Mouse (Mus musculus) kidney, postnatal 0 days (tissue): Measurements from ENCODE around the gene Nccrp1. TPM values are rescaled to one million over a fixed set of nuclear protein-coding genes. Genes with fewer than 3 reads are reported as not detected.

Source experiments
- ATAC-seq: fragments of 200-750 bp; cut with Nextera tagmentation; replicated peaks from 2 replicates; pipeline ENCODE4 v1.8.0; 2017; ENCODE audit warnings: low read depth, moderate number of reproducible peaks, moderate TSS enrichment, moderate library complexity; ENCODE audit not compliant: low FRiP score
- DNase-seq: peaks from one replicate; pipeline ENCODE4 v3.0.0-alpha.2; 2016; ENCODE audit warnings: low spot score
- H3K27ac ChIP-seq: fragments of 300-500 bp; sonication (generic); 2 replicates; pipeline ENCODE4 v1.5.1; 2014; ENCODE audit warnings: mild to moderate bottlenecking
- H3K27me3 ChIP-seq: fragments of 300-500 bp; sonication (generic); 2 replicates; pipeline ENCODE4 v1.6.1; 2014; ENCODE audit warnings: low read length, mixed read lengths; ENCODE audit not compliant: insufficient read depth
- H3K36me3 ChIP-seq: fragments of 300-500 bp; sonication (generic); 2 replicates; pipeline ENCODE4 v1.6.1; 2014; ENCODE audit warnings: low read length, mixed read lengths; ENCODE audit not compliant: insufficient read depth
- H3K4me1 ChIP-seq: fragments of 300-500 bp; sonication (generic); replicated peaks from 2 replicates; pipeline ENCODE4 v1.6.1; 2014; ENCODE audit warnings: antibody characterized with exemption, low read length, mixed read lengths; ENCODE audit not compliant: insufficient read depth
- H3K4me2 ChIP-seq: fragments of 300-500 bp; sonication (generic); 2 replicates; pipeline ENCODE4 v1.6.1; 2014; ENCODE audit warnings: mild to moderate bottlenecking, low read length, moderate library complexity, mixed read lengths
- H3K4me3 ChIP-seq: fragments of 300-500 bp; sonication (generic); replicated peaks from 2 replicates; pipeline ENCODE4 v1.5.1; 2014; ENCODE audit warnings: low read depth, low read length
- H3K9ac ChIP-seq: fragments of 300-500 bp; sonication (generic); 2 replicates; pipeline ENCODE4 v1.6.1; 2014; ENCODE audit warnings: low read depth, low read length
- H3K9me3 ChIP-seq: fragments of 300-500 bp; sonication (generic); replicated peaks from 2 replicates; pipeline ENCODE4 v1.6.1; 2016; ENCODE audit warnings: low read length, inconsistent platforms, mixed read lengths
- CTCF ChIP-seq: IDR thresholded peaks from 2 replicates; pipeline ENCODE4 v1.5.1; 2016; ENCODE audit warnings: antibody characterized with exemption, low read depth, mild to moderate bottlenecking, moderate library complexity
- WGBS: fragments of 180-500 bp; shearing (Covaris S2); extraction: QIAGEN DNeasy Blood & Tissue Kit; methylation state at CpG from one replicate; pipeline ENCODE4 v1.1.7; 2014; 5-methylcytosine and 5-hydroxymethylcytosine counted together
- polyA plus RNA-seq: library from polyadenylated mRNA; unstranded; fragments of >200 nt; fragmentation: Nextera tagmentation; extraction: Ambion mirVana; gene quantifications from 2 replicates; pipeline ENCODE4 v1.2.1, GENCODE M21; 2015

Gene Nccrp1
- polyA plus RNA-seq, 1 experiment from 2014 or later = 7.3 TPM

GRCm38 (mm10) chr7:28579826-28580225 lies 32.8 kb upstream of the Nccrp1 start:
- no peak for DNase-seq

GRCm38 (mm10) chr7:28578543-28579053 lies 31.5 kb upstream of the Nccrp1 start:
- Histone ChIP-seq H3K36me3 (no peaks in the 10 kb centered on the region), H3K27ac (peak overlapping the region; percentile 97), H3K4me2 (no peak overlapping the region), H3K4me3 (no peak overlapping the region), H3K9me3 (no peaks in the 10 kb centered on the region), H3K9ac (no peak overlapping the region), H3K4me1 (peaks cover 64% of the 10 kb centered on the region), H3K27me3 (no peaks in the 10 kb centered on the region)
- WGBS = 58% methylated on average over 5 of the region's 5 CpGs
- ATAC-seq = no peak
- DNase-seq = no peak
- no peak for TF ChIP-seq CTCF

More at GRCm38 (mm10) chr7:28579826-28580225, 32.8 kb upstream of the Nccrp1 start:
- no peaks in the 10 kb centered on the region for H3K27me3 ChIP-seq
- peaks cover 70% of the 10 kb centered on the region for H3K4me1 ChIP-seq
- WGBS = 56% methylated on average over 5 of the region's 5 CpGs
- H3K4me2 ChIP-seq = no peak overlapping the region
- H3K9ac ChIP-seq = no peak overlapping the region
- H3K36me3 ChIP-seq = no peaks in the 10 kb centered on the region
- TF ChIP-seq CTCF = no peak
- no peak for ATAC-seq
- no peak overlapping the region for H3K4me3 ChIP-seq
- H3K9me3 ChIP-seq = no peaks in the 10 kb centered on the region
- peak overlapping the region; percentile 97 for H3K27ac ChIP-seq

GRCm38 (mm10) chr7:28577826-28578542 lies 30.9 kb upstream of the Nccrp1 start:
- peaks cover 63% of the 10 kb centered on the region for H3K4me1 ChIP-seq
- H3K27ac ChIP-seq = peak overlapping the region; percentile 97
- H3K4me3 ChIP-seq = no peak overlapping the region
- ATAC-seq (peak; percentile 84), DNase-seq (peak; percentile 52)
- no peaks in the 10 kb centered on the region for H3K36me3 ChIP-seq
- no peaks in the 10 kb centered on the region for H3K27me3 ChIP-seq
- peak overlapping the region; percentile 13 for H3K4me2 ChIP-seq
- 51% methylated on average over 9 of the region's 9 CpGs for WGBS
- H3K9me3 ChIP-seq = no peaks in the 10 kb centered on the region
- peak overlapping the region; percentile 42; the same call in 1 of the 2 replicates for H3K9ac ChIP-seq
- TF ChIP-seq CTCF = no peak

GRCm38 (mm10) chr7:28576271-28576914 lies 29.3 kb upstream of the Nccrp1 start:
- Histone ChIP-seq H3K4me3 (no peak overlapping the region), H3K4me2 (peak overlapping the region; percentile 23; the same call in 1 of the 2 replicates), H3K36me3 (no peaks in the 10 kb centered on the region), H3K9me3 (no peaks in the 10 kb centered on the region), H3K4me1 (peaks cover 76% of the 10 kb centered on the region), H3K27ac (peak overlapping the region; percentile 97), H3K9ac (0 out of 2 replicates have a peak overlapping the region, but pooled peaks have one; percentile 27), H3K27me3 (no peaks in the 10 kb centered on the region)
- ATAC-seq (peak; percentile 51), DNase-seq (no peak)
- TF ChIP-seq CTCF = no peak
- WGBS = 56% methylated on average over 5 of the region's 5 CpGs

- Histone ChIP-seq H3K27me3 (no peaks in the 10 kb centered on the region), H3K4me2 (no peak overlapping the region), H3K4me1 (peaks cover 83% of the 10 kb centered on the region), H3K27ac (peak overlapping the region; percentile 97), H3K4me3 (no peak overlapping the region), H3K9me3 (no peaks in the 10 kb centered on the region), H3K36me3 (no peaks in the 10 kb centered on the region), H3K9ac (no peak overlapping the region)
- no peak for ATAC-seq
- DNase-seq = no peak
- 0 out of 2 replicates have a peak, but pooled peaks have one; percentile 4 for TF ChIP-seq CTCF
- WGBS = 71% methylated on average over 11 of the region's 11 CpGs
Measured at GRCm38 (mm10) chr7:28575597-28575996, 28.5 kb upstream of the Nccrp1 start.

- no peak for TF ChIP-seq CTCF
- H3K36me3 ChIP-seq = no peaks in the 10 kb centered on the region
- no peak overlapping the region for H3K4me3 ChIP-seq
- H3K9me3 ChIP-seq = no peaks in the 10 kb centered on the region
- DNase-seq (no peak), ATAC-seq (no peak)
- WGBS = 91% methylated on average over 3 of the region's 3 CpGs
- H3K9ac ChIP-seq = no peak overlapping the region
- H3K4me1 ChIP-seq = peaks cover 63% of the 10 kb centered on the region
- H3K27me3 ChIP-seq = no peaks in the 10 kb centered on the region
- H3K4me2 ChIP-seq = no peak overlapping the region
- H3K27ac ChIP-seq = peak overlapping the region; percentile 91
Measured at GRCm38 (mm10) chr7:28573236-28573635, 26.2 kb upstream of the Nccrp1 start.
